Mouse (Mus musculus): Measurements from ENCODE around the gene Itpkb. TPM values are rescaled to one million over a fixed set of nuclear protein-coding genes. Genes with fewer than 3 reads are reported as not detected.

The Itpkb gene
- total RNA-seq, 1 experiment = 3.3 TPM

GRCm38 (mm10) chr1:180428871-180429270 is 98.6 kb downstream of the Itpkb start:
- H3K27ac ChIP-seq (ENCODE audit: insufficient read depth, low read depth, low read length, poor library complexity, severe bottlenecking) = no peak overlapping the region
- H3K9ac ChIP-seq (ENCODE audit: insufficient read depth, low read depth, low read length, poor library complexity, severe bottlenecking) = no peak overlapping the region
- no peak overlapping the region for H3K4me3 ChIP-seq (ENCODE audit: insufficient read depth in 1 of 2, low read depth in 1 of 2, low read length in 2 of 2, poor library complexity in 1 of 2, severe bottlenecking in 1 of 2)
- DNase-seq (ENCODE audit: low read depth, low spot score) = no peak
- in situ Hi-C loops (cut with MboI; ENCODE audit: low sequenced_read_pairs in 2 of 2, unreplicated experiment in 2 of 2) = loop anchor here in 1 of 2 experiments (10.0 kb wide), 1 partner anchor 154 kb away; no protein-coding TSS in a partner anchor
- no peaks in the 10 kb centered on the region for H3K9me3 ChIP-seq (ENCODE audit: control insufficient read depth, insufficient read depth, low read depth, low read length)
- no peaks in the 10 kb centered on the region for H3K36me3 ChIP-seq (ENCODE audit: control insufficient read depth, insufficient read depth, low read length, poor library complexity, severe bottlenecking)
- no peak for TF ChIP-seq CHD2 (IDR thresholded peaks at IDR 0.05; ENCODE audit: low read depth, low read length)
- no peak for TF ChIP-seq HCFC1 (IDR thresholded peaks at IDR 0.05; ENCODE audit: borderline replicate concordance, insufficient read depth, low read length)
- TF ChIP-seq ZNF384 (IDR thresholded peaks at IDR 0.05; ENCODE audit: low read depth, low read length) = no peak
- no peak for TF ChIP-seq MAFK (IDR thresholded peaks at IDR 0.05; ENCODE audit: insufficient read depth, low read depth, low read length)
- no peak for TF ChIP-seq ZC3H11A (IDR thresholded peaks at IDR 0.05; ENCODE audit: borderline replicate concordance, low read depth, low read length)
- peaks cover 0 to 2% of the 10 kb centered on the region in 2 experiments; a peak in 1 of 4 replicates for H3K4me1 ChIP-seq (ENCODE audit: control insufficient read depth in 2 of 2, insufficient read depth in 2 of 2, low read length in 2 of 2, poor library complexity in 1 of 2)

DNA sequence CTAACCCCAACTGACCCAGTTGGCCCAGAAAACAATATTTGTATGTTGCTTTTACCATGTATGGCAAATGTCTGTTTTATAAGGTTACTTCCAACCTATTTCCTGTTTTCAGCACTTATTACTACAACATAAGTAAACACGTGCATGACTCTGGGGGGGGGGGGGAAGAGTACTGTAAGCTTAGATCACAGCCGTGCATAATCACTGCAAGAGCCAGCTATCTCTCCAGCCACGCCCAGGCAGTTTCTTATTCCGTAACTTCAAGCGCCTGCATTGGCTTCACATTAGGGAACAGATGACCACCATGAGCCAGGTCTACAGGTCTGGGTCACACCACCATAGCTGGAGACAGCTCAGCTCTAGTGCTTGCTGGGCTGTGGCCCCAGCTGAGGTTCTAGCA is 99.5 kb downstream of the Itpkb start:
- no peak overlapping the region for H3K27ac ChIP-seq (ENCODE audit: insufficient read depth, low read depth, low read length, poor library complexity, severe bottlenecking)
- H3K36me3 ChIP-seq (ENCODE audit: control insufficient read depth, insufficient read depth, low read length, poor library complexity, severe bottlenecking) = no peaks in the 10 kb centered on the region
- no peak for DNase-seq (ENCODE audit: low read depth, low spot score)
- H3K9me3 ChIP-seq (ENCODE audit: control insufficient read depth, insufficient read depth, low read depth, low read length) = no peaks in the 10 kb centered on the region
- TF ChIP-seq ZC3H11A (IDR thresholded peaks at IDR 0.05; ENCODE audit: borderline replicate concordance, low read depth, low read length) (no peak), ZNF384 (IDR thresholded peaks at IDR 0.05; ENCODE audit: low read depth, low read length) (no peak), HCFC1 (IDR thresholded peaks at IDR 0.05; ENCODE audit: borderline replicate concordance, insufficient read depth, low read length) (no peak), MAFK (IDR thresholded peaks at IDR 0.05; ENCODE audit: insufficient read depth, low read depth, low read length) (no peak), CHD2 (IDR thresholded peaks at IDR 0.05; ENCODE audit: low read depth, low read length) (no peak)
- no peak overlapping the region for H3K9ac ChIP-seq (ENCODE audit: insufficient read depth, low read depth, low read length, poor library complexity, severe bottlenecking)
- peaks cover 0 to 5% of the 10 kb centered on the region in 2 experiments; a peak in 2 of 4 replicates for H3K4me1 ChIP-seq (ENCODE audit: control insufficient read depth in 2 of 2, insufficient read depth in 2 of 2, low read length in 2 of 2, poor library complexity in 1 of 2)
- in situ Hi-C loops (cut with MboI; ENCODE audit: low sequenced_read_pairs in 2 of 2, unreplicated experiment in 2 of 2) = loop anchor here (10.0 kb wide), 2 partner anchors 155 to 335 kb away; no protein-coding TSS in a partner anchor
- no peak overlapping the region for H3K4me3 ChIP-seq (ENCODE audit: insufficient read depth in 1 of 2, low read depth in 1 of 2, low read length in 2 of 2, poor library complexity in 1 of 2, severe bottlenecking in 1 of 2)

GRCm38 (mm10) chr1:180431833-180432232 is 101.5 kb downstream of the Itpkb start:
- peaks cover 0 to 5% of the 10 kb centered on the region in 2 experiments; a peak in 2 of 4 replicates for H3K4me1 ChIP-seq (ENCODE audit: control insufficient read depth in 2 of 2, insufficient read depth in 2 of 2, low read length in 2 of 2, poor library complexity in 1 of 2)
- no peaks in the 10 kb centered on the region for H3K36me3 ChIP-seq (ENCODE audit: control insufficient read depth, insufficient read depth, low read length, poor library complexity, severe bottlenecking)
- no peak for DNase-seq (ENCODE audit: low read depth, low spot score)
- H3K9me3 ChIP-seq (ENCODE audit: control insufficient read depth, insufficient read depth, low read depth, low read length) = no peaks in the 10 kb centered on the region
- no peak overlapping the region for H3K27ac ChIP-seq (ENCODE audit: insufficient read depth, low read depth, low read length, poor library complexity, severe bottlenecking)
- no peak overlapping the region for H3K9ac ChIP-seq (ENCODE audit: insufficient read depth, low read depth, low read length, poor library complexity, severe bottlenecking)
- TF ChIP-seq CHD2 (IDR thresholded peaks at IDR 0.05; ENCODE audit: low read depth, low read length) = no peak
- no peak for TF ChIP-seq MAFK (IDR thresholded peaks at IDR 0.05; ENCODE audit: insufficient read depth, low read depth, low read length)
- no peak for TF ChIP-seq ZNF384 (IDR thresholded peaks at IDR 0.05; ENCODE audit: low read depth, low read length)
- no peak for TF ChIP-seq ZC3H11A (IDR thresholded peaks at IDR 0.05; ENCODE audit: borderline replicate concordance, low read depth, low read length)
- TF ChIP-seq HCFC1 (IDR thresholded peaks at IDR 0.05; ENCODE audit: borderline replicate concordance, insufficient read depth, low read length) = no peak
- in situ Hi-C loops (cut with MboI; ENCODE audit: low sequenced_read_pairs in 2 of 2, unreplicated experiment in 2 of 2) = loop anchor here in 1 of 2 experiments (10.0 kb wide), 1 partner anchor 333 kb away; no protein-coding TSS in a partner anchor
- no peak overlapping the region for H3K4me3 ChIP-seq (ENCODE audit: insufficient read depth in 1 of 2, low read depth in 1 of 2, low read length in 2 of 2, poor library complexity in 1 of 2, severe bottlenecking in 1 of 2)

GRCm38 (mm10) chr1:180433098-180433538 is 102.8 kb downstream of the Itpkb start:
- TF ChIP-seq CHD2 (IDR thresholded peaks at IDR 0.05; ENCODE audit: low read depth, low read length) (no peak), ZC3H11A (IDR thresholded peaks at IDR 0.05; ENCODE audit: borderline replicate concordance, low read depth, low read length) (no peak), ZNF384 (IDR thresholded peaks at IDR 0.05; ENCODE audit: low read depth, low read length) (no peak), HCFC1 (IDR thresholded peaks at IDR 0.05; ENCODE audit: borderline replicate concordance, insufficient read depth, low read length) (no peak), MAFK (IDR thresholded peaks at IDR 0.05; ENCODE audit: insufficient read depth, low read depth, low read length) (no peak)
- in situ Hi-C loops (cut with MboI; ENCODE audit: low sequenced_read_pairs in 2 of 2, unreplicated experiment in 2 of 2) = loop anchor here in 1 of 2 experiments (10.0 kb wide), 1 partner anchor 332 kb away; no protein-coding TSS in a partner anchor
- peak overlapping the region in 1 of 2 experiments; percentile 29; a peak in 2 of 4 replicates for H3K4me3 ChIP-seq (ENCODE audit: insufficient read depth in 1 of 2, low read depth in 1 of 2, low read length in 2 of 2, poor library complexity in 1 of 2, severe bottlenecking in 1 of 2)
- DNase-seq (ENCODE audit: low read depth, low spot score) = no peak
- peaks cover 0 to 5% of the 10 kb centered on the region in 2 experiments; a peak in 2 of 4 replicates for H3K4me1 ChIP-seq (ENCODE audit: control insufficient read depth in 2 of 2, insufficient read depth in 2 of 2, low read length in 2 of 2, poor library complexity in 1 of 2)
- H3K36me3 ChIP-seq (ENCODE audit: control insufficient read depth, insufficient read depth, low read length, poor library complexity, severe bottlenecking) = no peaks in the 10 kb centered on the region
- no peak overlapping the region for H3K27ac ChIP-seq (ENCODE audit: insufficient read depth, low read depth, low read length, poor library complexity, severe bottlenecking)
- H3K9me3 ChIP-seq (ENCODE audit: control insufficient read depth, insufficient read depth, low read depth, low read length) = no peaks in the 10 kb centered on the region
- peak overlapping the region; percentile 7; the same call in 1 of the 2 replicates for H3K9ac ChIP-seq (ENCODE audit: insufficient read depth, low read depth, low read length, poor library complexity, severe bottlenecking)
